Mouse (Mus musculus) liver, embryonic 14.5 days (tissue): ENCODE measurements around the gene Prss8.

Source experiments
- CTCF ChIP-seq: IDR thresholded peaks from 2 replicates; pipeline ENCODE4 v1.5.1; 2016; ENCODE audit warnings: antibody characterized with exemption, low read depth, control low read depth
- EP300 ChIP-seq: IDR thresholded peaks from 2 replicates; pipeline ENCODE4 v1.6.1; 2016; ENCODE audit warnings: antibody characterized with exemption, low read depth

- TF ChIP-seq CTCF (no peak), EP300 (no peak)
Measured at GRCm38 (mm10) chr7:127925252-127925651, 4.7 kb downstream of the Prss8 start.
